Mouse (Mus musculus) heart, postnatal 36 days (tissue): ENCODE data around the gene Crygn. TPM values are rescaled to one million over a fixed set of nuclear protein-coding genes. Genes with fewer than 3 reads are reported as not detected.
A peak's percentile ranks its signal among the peaks of the same experiment; 100 is the strongest.
"Not testable (repeated sequence)": the region's sequence is repeated elsewhere in the genome, so short reads cannot be mapped to it uniquely, and the experiment has no call there.

Experiments
- DNase-seq, 2 experiments: peaks; one replicate each; pipeline ENCODE4 v3.0.0; 2021 to 2022
- intact Hi-C: fragments of 180-260 bp; cut with DNase I; formaldehyde crosslinking; loops from one replicate; pipeline ENCODE4 v1.15.1; 2025
- total RNA-seq, 2 experiments: library from RNA; stranded (reverse); gene quantifications; 2 replicates each; pipeline ENCODE4 v1.2.3; 2021

Gene Crygn
- total RNA-seq = not detected

DNA sequence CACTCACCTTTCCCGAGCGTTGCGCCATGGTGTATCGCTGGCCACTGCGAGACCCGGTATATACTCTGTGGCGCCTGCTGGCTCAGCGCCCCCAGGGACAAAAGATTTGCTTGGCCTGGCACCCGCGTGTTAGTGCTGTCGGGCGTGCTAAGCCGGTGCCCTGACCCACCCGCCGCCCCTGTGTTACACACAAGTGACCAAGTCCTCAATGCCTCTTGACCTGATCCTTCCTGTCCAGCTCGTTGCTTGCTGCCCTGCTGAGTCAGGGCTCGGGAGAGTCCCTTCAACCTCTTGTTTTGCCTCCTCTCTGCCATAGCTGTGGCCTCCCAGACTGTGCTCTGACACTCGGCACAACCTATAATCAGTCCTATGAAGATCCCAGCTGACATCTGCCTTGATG, at the start of gene Crygn:
TSS of gene Crygn (minus strand) at position 193 of the 400 bp plus-strand sequence.
- intact Hi-C loops = no loop called here
- DNase-seq = no peak

GRCm38 (mm10) chr5:24805222-24805621, 47.4 kb upstream of the Crygn start:
- no peak for DNase-seq
- intact Hi-C loops = no loop called here

GRCm38 (mm10) chr5:24804661-24805060, 46.9 kb upstream of the Crygn start:
- intact Hi-C loops = no loop called here
- DNase-seq = no peak

DNA sequence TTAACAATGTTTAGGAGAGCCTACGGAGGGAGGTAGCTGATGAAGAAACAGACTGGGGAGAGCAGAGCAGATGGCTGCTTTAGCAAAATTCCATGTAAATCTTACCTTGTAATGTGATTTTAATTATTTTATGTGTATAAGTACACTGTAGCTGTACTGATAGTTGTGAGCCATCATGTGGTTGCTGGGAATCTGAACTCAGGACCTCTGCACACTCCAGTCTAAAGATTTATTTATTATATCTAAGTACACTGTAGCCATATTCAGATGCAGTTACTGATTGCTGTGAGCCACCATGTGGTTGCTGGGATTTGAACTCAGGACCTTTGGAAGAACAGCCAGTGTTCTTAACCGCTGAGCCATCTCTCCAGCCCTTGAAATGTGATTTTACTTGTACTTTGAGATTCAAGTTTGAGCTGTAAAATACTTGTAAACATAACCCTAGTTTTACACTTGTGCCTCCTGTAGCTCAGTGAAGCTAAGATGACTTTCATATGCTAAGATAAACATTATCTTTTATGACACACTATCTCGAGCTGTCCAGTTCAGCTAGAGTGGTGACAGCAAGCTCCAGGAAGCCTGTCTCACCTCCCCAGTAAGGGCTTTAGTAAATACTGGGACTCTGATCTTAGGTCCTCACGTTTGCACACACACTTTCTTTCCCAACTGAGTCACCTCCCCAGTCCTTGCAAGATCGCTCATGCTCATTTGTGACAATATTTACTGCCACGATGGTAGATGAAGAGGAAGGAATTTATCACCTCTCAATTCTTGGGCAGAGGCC, 44.2 kb upstream of the Crygn start:
- intact Hi-C loops = no loop called here
- DNase-seq = no peak

GRCm38 (mm10) chr5:24800416-24800815, 42.6 kb upstream of the Crygn start:
- intact Hi-C loops = no loop called here
- no peak for DNase-seq

DNA sequence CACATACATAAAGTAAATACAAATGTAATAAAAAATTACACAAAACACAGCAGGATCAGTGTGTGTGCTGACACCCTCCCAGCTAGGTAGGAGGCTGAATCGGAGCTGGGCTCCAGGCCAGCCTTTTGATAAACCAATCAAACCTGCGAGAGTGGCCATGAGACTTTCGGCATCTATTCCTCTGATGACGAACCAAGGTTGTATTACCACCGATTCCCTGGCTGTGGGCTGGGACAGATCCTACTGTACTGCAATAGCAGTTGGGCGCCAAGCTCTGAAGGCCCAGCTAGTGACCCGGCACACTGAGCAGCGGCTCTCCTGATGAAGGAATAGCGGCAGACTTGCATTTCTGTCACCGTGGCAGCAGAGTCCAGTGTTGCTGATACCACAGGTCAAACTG, 40.8 kb upstream of the Crygn start:
- no peak for DNase-seq
- intact Hi-C loops = no loop called here

GRCm38 (mm10) chr5:24797858-24798257, 40.0 kb upstream of the Crygn start:
- no peak for DNase-seq

GRCm38 (mm10) chr5:24792961-24793360, 35.2 kb upstream of the Crygn start:
- DNase-seq = no peak
- intact Hi-C loops = no loop called here

More at GRCm38 (mm10) chr5:24797858-24798257, 40.0 kb upstream of the Crygn start:
- intact Hi-C loops = no loop called here

DNA sequence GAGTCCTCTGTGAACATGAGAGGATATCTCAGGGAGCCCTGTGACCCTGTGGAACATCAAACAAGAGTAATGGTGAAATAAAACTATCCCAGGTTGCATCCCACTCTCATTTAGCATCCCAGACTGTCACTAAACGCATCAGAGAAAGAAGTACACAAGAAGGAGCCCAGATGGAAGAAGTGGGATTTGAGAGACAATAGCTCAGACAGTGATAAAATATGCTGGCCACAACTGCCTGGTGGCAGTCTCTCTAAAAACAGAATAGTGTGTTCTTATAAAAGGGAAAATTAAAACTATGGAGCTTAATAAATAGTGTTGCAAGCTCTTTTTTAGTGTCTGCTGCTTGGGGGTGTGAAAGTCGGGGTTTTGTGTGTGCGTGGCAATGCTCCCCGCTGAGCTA, 25.1 kb upstream of the Crygn start:
- no peak for DNase-seq
- intact Hi-C loops = loop anchor here (5.0 kb wide), 1 partner anchor 229 kb away; no protein-coding TSS in a partner anchor

GRCm38 (mm10) chr5:24781048-24781447, 23.2 kb upstream of the Crygn start:
- intact Hi-C loops = loop anchor here (5.0 kb wide), 1 partner anchor 231 kb away; no protein-coding TSS in a partner anchor
- no peak for DNase-seq

- DNase-seq = peak in 1 of 2 experiments; percentile 34
- intact Hi-C loops = loop anchor here (1.0 to 5.0 kb wide), 2 partner anchors 106 to 232 kb away; no protein-coding TSS in a partner anchor
Measured at GRCm38 (mm10) chr5:24779881-24780512, 22.2 kb upstream of the Crygn start.

DNA sequence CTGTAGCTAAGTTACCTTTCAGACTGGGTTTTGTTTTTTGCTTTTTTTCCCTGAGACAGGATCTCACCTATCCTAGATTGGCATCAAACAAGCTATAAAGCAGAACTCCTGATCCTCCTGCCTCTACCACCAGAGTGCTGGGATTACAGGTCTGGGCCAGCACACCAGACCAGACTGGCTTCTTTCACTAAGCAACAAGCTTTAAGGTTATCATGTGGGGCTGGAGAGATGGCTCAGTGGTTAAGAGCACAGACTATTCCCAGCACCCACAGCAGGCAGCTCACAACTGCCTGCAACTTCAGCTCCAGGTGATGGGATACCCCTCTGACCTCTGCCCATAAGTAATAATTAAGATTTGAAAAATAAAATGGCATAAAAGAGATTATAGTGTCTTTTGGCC, 21.5 kb upstream of the Crygn start:
- intact Hi-C loops = no loop called here
- DNase-seq = no peak

DNA sequence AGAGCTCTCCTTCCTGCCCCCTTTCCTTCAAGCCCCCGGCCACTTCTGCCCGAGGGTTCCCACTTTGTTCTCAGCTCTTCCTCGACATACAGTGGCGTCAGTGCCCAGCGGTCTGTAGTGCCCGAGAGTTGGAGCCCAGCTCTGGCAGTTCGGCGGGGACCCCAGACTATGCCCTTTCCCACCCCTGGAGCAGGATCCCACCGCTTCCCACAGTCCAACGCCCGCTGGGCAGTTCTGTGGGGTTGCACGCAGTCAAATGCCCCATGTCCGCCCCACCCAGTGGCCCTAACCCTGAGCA, 21.0 kb upstream of the Crygn start:
- no peak for DNase-seq
- intact Hi-C loops = no loop called here

GRCm38 (mm10) chr5:24778082-24778842, 20.5 kb upstream of the Crygn start:
- intact Hi-C loops = no loop called here
- DNase-seq = no peak

DNA sequence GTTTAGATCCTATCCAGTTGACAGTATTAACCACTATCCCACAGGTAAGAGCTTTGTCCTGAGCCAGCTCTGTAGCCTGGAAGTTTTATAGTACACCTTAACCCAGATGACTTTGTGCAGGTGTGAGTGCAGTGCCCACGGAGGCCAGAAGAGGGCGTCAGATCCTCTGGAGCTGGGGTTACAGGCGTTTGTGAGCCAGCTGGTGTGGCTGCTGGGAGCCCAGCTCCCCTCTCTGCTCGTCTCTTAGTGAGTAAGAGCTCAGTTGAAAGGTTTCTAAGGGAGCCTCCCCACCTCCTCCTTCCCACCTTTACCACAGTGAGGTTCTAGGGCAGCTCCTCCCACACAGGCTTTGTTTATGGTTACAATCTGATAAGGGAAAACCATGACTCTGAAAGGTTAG, 18.9 kb upstream of the Crygn start:
- intact Hi-C loops = no loop called here

GRCm38 (mm10) chr5:24774549-24774948, 16.7 kb upstream of the Crygn start:
- DNase-seq, intact Hi-C loops: not testable (repeated sequence)

More for the DNA sequence above, 18.9 kb upstream of the Crygn start:
- DNase-seq = no peak

- intact Hi-C loops = no loop called here
Measured at GRCm38 (mm10) chr5:24756931-24757330, 877 bp downstream of the Crygn start.

DNA sequence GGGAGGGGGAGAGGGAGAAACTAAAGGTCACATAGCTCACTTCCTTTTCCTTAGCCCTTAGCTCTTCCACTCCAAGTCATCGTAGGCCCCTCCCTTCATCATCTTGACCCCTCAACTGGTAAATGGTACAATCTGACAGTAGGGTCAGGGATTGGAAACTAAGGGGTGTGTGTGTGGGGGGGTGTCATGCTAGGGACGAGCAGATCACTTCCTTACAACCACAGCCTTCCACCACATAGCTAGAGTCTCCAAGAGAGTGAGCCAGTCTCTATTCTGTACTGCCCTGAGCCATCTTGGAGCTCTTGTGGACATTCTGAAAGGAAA, 5.7 kb downstream of the Crygn start:
- intact Hi-C loops = no loop called here
- no peak for DNase-seq

More at GRCm38 (mm10) chr5:24756931-24757330, 877 bp downstream of the Crygn start:
- DNase-seq = no peak

DNA sequence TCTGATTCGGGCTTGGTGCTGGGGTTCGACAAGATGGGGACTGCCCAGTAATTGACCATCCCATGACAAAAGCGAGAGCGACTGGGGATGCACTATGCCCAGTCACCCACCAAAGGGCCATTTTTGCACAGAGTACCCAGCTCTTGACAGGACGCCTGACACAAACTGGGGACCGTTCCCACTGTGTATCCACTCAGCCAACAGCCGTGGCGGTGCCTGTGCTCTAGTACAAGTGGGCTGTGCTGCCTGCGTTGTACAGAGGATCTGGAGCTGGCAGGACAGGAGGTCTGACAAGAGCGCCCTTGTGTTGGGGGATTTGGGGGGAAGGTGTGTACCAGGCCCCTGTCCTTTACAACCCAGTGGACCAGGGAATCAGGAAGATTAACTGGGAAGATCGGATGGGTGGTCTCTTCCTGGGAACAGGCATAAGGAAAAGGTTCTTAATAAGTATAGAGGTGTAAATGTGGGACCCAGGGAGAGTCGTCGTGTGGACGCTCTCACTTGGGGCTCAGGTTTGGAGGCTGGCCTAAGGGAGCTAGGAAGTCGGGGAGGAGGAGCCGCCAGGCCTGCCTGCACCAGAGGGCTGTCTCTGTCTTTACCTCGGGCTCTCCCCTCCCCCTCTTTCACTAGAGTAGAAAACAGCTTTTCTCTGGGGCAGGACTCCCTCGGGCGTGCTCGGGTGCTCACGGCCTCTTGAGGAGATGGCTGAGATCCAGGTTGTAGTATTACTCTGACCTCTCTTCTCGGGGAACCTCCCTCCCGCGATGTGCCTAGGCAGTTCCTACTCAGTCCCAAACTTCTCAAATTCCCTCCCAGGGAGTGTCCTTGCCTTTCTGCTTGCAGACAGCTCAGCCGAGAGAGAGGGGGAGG, 6.3 kb downstream of the Crygn start:
- intact Hi-C loops = no loop called here

More for the DNA sequence above, 6.3 kb downstream of the Crygn start:
- peak; percentile 55 to 56 for DNase-seq
